Mouse (Mus musculus): Measurements from ENCODE around the gene Htr7.

GRCm38 (mm10) chr19:35924961-35925495 lies 132.3 kb downstream of the Htr7 start:
- TF ChIP-seq CTCF (IDR thresholded peaks at IDR 0.05; ENCODE audit: extremely low read depth, insufficient read depth, low read length), result no peak
- no peak for TF ChIP-seq POLR2A (IDR thresholded peaks at IDR 0.05; ENCODE audit: extremely low read depth, insufficient read depth, low read length)
